Mouse (Mus musculus) left cerebral cortex, postnatal 36 days (tissue): ENCODE measurements at regions not wholly inside any gene's neighbourhood (a gene's known extent, or its start where the extent isn't known, plus 50 kb on each side); places are given as distances from the start of the nearest gene placed in this dataset.

Source experiments
- DNase-seq, 2 experiments: peaks; one replicate each; pipeline ENCODE4 v3.0.0; 2021 to 2022; ENCODE audit warnings: low spot score in 2 of 2, mixed read lengths in 1 of 2
- intact Hi-C: fragments of 180-260 bp; cut with DNase I; formaldehyde crosslinking; loops from one replicate; pipeline ENCODE4 v1.15.1; 2025

GRCm38 (mm10) chr3:38008321-38008720 is 284.0 kb upstream of the Gm5148 start:
- no peak for DNase-seq

DNA sequence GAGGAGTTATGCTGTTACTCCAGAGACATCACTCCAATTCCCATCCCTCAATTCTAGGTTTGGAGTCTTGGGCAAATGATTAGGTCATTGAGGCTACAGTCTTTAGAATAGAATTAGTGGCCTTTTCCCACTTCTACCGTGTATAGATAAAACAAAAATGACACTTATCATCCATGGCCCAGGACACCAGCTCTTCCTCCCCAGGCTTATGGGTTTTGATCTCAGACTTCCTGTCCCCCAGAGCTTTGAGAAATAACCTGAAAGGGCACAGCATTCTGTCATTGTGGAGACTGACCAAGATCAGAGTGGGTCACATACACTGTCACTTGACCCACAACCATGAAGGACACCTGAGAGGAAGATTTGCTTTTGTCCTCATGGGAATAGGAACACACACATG is 283.3 kb upstream of the Gm5148 start:
- intact Hi-C loops: no loop called here

More at GRCm38 (mm10) chr3:38008321-38008720, 284.0 kb upstream of the Gm5148 start:
- intact Hi-C loops: no loop called here

DNA sequence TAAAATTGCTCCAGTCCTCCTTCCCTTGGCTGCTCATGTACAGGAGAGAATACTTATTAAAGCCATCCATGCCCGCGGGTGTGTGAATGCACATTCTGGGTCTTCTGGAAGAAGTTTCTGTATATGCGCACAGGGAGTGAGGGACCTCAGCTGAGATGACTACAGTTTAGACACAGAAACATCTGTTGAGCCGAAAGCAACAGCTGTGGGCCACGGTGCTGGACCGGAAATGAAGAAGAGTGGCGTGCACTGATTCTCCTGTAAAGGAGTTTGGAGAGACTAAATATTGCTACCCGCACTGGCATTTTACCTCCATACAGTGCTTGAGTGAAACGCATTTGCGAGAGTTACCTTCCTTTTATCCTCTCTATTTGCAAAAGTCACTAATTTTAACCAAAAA is 278.0 kb upstream of the Gm5148 start:
- DNase-seq: no peak
- intact Hi-C loops: no loop called here

More for the DNA sequence above, 283.3 kb upstream of the Gm5148 start:
- DNase-seq: no peak

DNA sequence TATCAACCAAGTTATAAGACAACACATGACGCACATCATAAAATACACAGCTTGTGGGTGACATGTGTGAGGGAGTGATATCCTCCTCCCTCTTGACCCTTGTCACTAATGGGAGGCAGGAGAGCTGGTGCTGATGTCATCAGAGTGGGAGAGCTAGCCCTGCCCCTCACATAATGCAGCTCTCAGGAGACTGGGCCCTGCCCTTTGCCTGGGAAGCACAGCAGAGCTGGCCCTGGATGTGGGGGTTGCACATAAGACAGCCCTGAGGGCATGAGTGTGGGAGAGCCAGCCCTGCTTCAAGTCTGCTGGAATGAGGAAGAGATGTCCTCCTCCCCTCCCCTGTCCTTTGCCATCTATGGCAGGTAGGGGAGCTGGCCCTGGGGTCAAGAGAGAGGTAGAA is 275.5 kb upstream of the Gm5148 start:
- no peak for DNase-seq
- intact Hi-C loops: no loop called here

- DNase-seq: no peak
Observed at GRCm38 (mm10) chr3:37997998-37998397, 273.7 kb upstream of the Gm5148 start.

GRCm38 (mm10) chr3:37989992-37990391 is 265.7 kb upstream of the Gm5148 start:
- DNase-seq: no peak
- intact Hi-C loops: no loop called here

More at GRCm38 (mm10) chr3:37997998-37998397, 273.7 kb upstream of the Gm5148 start:
- intact Hi-C loops: no loop called here

- DNase-seq: no peak
- intact Hi-C loops: no loop called here
Observed at GRCm38 (mm10) chr3:37987775-37988505, 263.6 kb upstream of the Gm5148 start.

- intact Hi-C loops: no loop called here
- no peak for DNase-seq
Observed at GRCm38 (mm10) chr3:37987007-37987774, 262.9 kb upstream of the Gm5148 start.

- intact Hi-C loops: no loop called here
- no peak for DNase-seq
Observed at GRCm38 (mm10) chr3:37984706-37985105, 260.4 kb upstream of the Gm5148 start.

GRCm38 (mm10) chr3:37981481-37982180 is 257.3 kb upstream of the Gm5148 start:
- intact Hi-C loops: no loop called here
- no peak for DNase-seq

- intact Hi-C loops: no loop called here
- no peak for DNase-seq
Observed at GRCm38 (mm10) chr3:37979871-37980270, 255.6 kb upstream of the Gm5148 start.

DNA sequence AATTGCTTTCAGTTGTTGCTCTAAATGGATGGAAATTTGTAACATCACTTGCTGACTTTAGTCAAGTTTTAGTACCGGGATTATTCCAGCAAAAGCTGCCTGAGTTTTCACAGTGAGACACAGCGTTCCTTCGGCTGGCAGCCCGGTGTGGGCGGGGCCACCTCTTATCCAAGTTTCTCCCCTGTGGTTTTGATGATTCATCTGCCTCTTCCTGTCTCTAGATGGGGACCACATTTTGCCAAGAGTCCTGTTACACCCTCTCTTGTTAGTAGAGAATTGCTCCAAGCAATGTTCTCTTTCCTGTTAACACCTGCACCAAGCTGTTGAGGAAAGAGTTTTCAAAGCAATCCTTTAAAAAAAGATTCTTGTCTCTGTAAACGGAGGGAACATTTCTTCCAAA is 254.2 kb upstream of the Gm5148 start:
- peak; percentile 85 to 88 for DNase-seq
- intact Hi-C loops: no loop called here

DNA sequence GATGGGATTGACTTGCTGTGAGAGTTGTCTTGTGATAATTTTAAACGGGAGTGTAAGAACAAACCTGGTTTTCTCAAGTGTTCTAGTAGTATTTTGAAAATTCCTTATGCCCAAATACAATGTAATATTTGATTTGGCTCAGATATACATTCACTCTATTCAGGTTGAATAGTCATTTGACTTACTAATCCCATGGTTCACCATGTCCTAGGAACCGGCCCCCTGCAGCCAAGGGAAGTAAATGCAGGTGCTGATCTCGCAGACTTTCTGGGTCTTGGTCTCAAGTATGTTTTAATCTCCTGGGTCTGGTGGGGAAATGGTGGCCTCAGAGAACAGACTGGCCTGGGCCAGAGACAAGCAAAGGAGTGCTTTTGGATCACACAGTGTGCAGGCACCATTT is 253.2 kb upstream of the Gm5148 start:
- intact Hi-C loops: no loop called here
- no peak for DNase-seq

GRCm38 (mm10) chr3:37976566-37976965 is 252.3 kb upstream of the Gm5148 start:
- peak; percentile 29 to 32 for DNase-seq
- intact Hi-C loops: no loop called here

- no peak for DNase-seq
- intact Hi-C loops: no loop called here
Observed at GRCm38 (mm10) chr3:37975194-37975756, 251.0 kb upstream of the Gm5148 start.

DNA sequence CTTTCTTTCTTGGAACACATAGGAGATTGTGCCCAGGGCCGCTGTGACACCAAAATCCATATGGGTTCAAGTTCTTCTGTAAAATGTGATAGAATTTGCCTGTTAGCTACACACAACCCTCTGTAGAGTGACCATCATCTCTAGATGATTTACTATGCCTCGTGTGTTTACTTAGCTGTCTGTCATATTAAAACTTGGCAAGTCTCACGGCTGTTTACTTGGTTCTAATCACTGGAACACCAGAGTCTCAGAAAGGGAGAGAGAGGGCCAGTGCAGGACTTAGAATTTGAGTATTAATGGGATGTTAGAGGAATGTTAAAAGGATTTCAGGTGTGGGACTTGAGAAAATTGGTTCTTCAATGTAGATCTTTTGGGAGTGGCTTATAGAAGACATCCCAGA is 248.6 kb upstream of the Gm5148 start:
- intact Hi-C loops: no loop called here

GRCm38 (mm10) chr3:37971240-37971639 is 246.9 kb upstream of the Gm5148 start:
- intact Hi-C loops: no loop called here
- DNase-seq: no peak

More for the DNA sequence above, 248.6 kb upstream of the Gm5148 start:
- no peak for DNase-seq

- DNase-seq: no peak
- intact Hi-C loops: no loop called here
Observed at GRCm38 (mm10) chr3:37968654-37969053, 244.4 kb upstream of the Gm5148 start.

DNA sequence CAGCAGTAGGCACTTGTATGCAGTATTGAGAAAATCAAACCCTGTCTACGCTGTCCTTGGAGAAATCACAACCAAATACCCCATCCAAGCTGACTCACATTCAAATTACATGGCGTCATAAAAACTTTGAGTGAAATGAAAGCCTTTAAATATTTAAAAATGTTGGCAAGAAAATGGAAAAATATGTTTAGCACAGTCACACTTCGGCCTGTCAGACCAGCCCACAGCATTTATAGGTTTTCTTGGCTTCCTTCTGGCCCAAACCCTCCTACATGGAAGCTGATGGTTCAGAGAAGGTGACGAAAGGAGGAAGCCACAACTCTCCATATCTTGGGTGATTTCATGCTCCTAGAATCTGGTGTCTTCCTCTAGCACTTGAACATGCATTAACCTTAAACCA is 240.9 kb upstream of the Gm5148 start:
- DNase-seq: no peak
- intact Hi-C loops: no loop called here

- intact Hi-C loops: no loop called here
Observed at GRCm38 (mm10) chr3:37964083-37964482, 239.8 kb upstream of the Gm5148 start.

More at GRCm38 (mm10) chr3:37964083-37964482, 239.8 kb upstream of the Gm5148 start:
- no peak for DNase-seq
